Mouse (Mus musculus) liver, embryonic 12.5 days (tissue): ENCODE results near the gene Pdf. TPM values are rescaled to one million over a fixed set of nuclear protein-coding genes. Genes with fewer than 3 reads are reported as not detected.
"Not testable (repeated sequence)": the region's sequence is repeated elsewhere in the genome, so short reads cannot be mapped to it uniquely, and the experiment has no call there.

ENCODE experiments used
- ATAC-seq: fragments of 200-750 bp; cut with Nextera tagmentation; 2 replicates; pipeline ENCODE4 v1.8.0; 2017; ENCODE audit warnings: moderate number of reproducible peaks, mild to moderate bottlenecking, moderate library complexity
- H3K27ac ChIP-seq: fragments of 300-500 bp; sonication (generic); 2 replicates; pipeline ENCODE4 v1.5.1; 2016; ENCODE audit warnings: mild to moderate bottlenecking
- H3K27me3 ChIP-seq: fragments of 300-500 bp; sonication (generic); replicated peaks from 2 replicates; pipeline ENCODE4 v1.6.1; 2016; ENCODE audit warnings: mild to moderate bottlenecking, moderate library complexity
- H3K36me3 ChIP-seq: fragments of 300-500 bp; sonication (generic); 2 replicates; pipeline ENCODE4 v1.6.1; 2016; ENCODE audit warnings: mild to moderate bottlenecking, moderate library complexity
- H3K4me1 ChIP-seq: fragments of 300-500 bp; sonication (generic); 2 replicates; pipeline ENCODE4 v1.6.1; 2016
- H3K4me2 ChIP-seq: fragments of 300-500 bp; sonication (generic); 2 replicates; pipeline ENCODE4 v1.6.1; 2016; ENCODE audit warnings: mild to moderate bottlenecking, moderate library complexity
- H3K4me3 ChIP-seq: fragments of 300-500 bp; sonication (generic); 2 replicates; pipeline ENCODE4 v1.5.1; 2016; ENCODE audit warnings: mild to moderate bottlenecking, moderate library complexity
- H3K9ac ChIP-seq: fragments of 300-500 bp; sonication (generic); 2 replicates; pipeline ENCODE4 v1.6.1; 2016; ENCODE audit warnings: mild to moderate bottlenecking, moderate library complexity
- H3K9me3 ChIP-seq: fragments of 300-500 bp; sonication (generic); replicated peaks from 2 replicates; pipeline ENCODE4 v1.6.1; 2016; ENCODE audit warnings: mild to moderate bottlenecking, moderate library complexity
- WGBS: fragments of 180-500 bp; shearing (Covaris S2); methylation state at CpG from one replicate; pipeline ENCODE4 v1.1.7; 2016; ENCODE audit not compliant: insufficient replicate concordance; 5-methylcytosine and 5-hydroxymethylcytosine counted together
- polyA plus RNA-seq: library from polyadenylated mRNA; unstranded; fragments of >200 nt; fragmentation: Nextera tagmentation; extraction: Ambion mirVana; gene quantifications from 2 replicates; pipeline ENCODE4 v1.2.1, GENCODE M21; 2016

Gene Pdf
- polyA plus RNA-seq, 1 experiment from 2014 or later: 35.4 TPM

DNA sequence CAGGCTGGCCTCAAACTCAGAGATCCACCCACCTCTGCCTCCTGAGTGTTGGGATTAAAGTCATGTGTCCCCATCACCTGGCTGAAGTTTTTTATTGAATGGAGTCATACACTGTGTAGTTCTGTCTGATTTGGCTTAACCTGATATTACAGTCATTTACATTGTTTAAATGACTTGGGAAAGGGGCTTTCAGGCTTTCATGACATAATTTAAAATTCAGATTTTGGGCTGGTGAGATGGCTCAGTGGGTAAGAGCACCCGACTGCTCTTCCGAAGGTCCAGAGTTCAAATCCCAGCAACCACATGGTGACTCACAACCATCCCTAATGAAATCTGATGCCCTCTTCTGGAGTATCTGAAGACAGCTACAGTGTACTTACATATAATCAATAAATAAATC is 14.8 kb downstream of the Pdf start:
- Histone ChIP-seq H3K4me1 (peaks cover 39% of the 10 kb centered on the region), H3K36me3 (peaks cover 21% of the 10 kb centered on the region)
- ATAC-seq, H3K9ac ChIP-seq, H3K27ac ChIP-seq, H3K4me2 ChIP-seq, H3K27me3 ChIP-seq, H3K4me3 ChIP-seq, H3K9me3 ChIP-seq: not testable (repeated sequence)
- WGBS: 85% methylated on average over 2 of the region's 2 CpGs

- peak overlapping the region; percentile 77 for H3K4me2 ChIP-seq
- 0% methylated on average over 40 of the region's 40 CpGs for WGBS
- no peaks in the 10 kb centered on the region for H3K9me3 ChIP-seq
- peaks cover 44% of the 10 kb centered on the region for H3K4me1 ChIP-seq
- H3K4me3 ChIP-seq: peak overlapping the region; percentile 87
- H3K27me3 ChIP-seq: no peaks in the 10 kb centered on the region
- ATAC-seq: no peak
- peaks cover 10% of the 10 kb centered on the region for H3K36me3 ChIP-seq
- peak overlapping the region; percentile 83 for H3K27ac ChIP-seq
- H3K9ac ChIP-seq: peak overlapping the region; percentile 92
These were observed 16.8 kb downstream of the Pdf start for GRCm38 (mm10) chr8:107031577-107032090.

- Histone ChIP-seq H3K4me1 (peaks cover 44% of the 10 kb centered on the region), H3K27me3 (no peaks in the 10 kb centered on the region), H3K4me3 (peak within 1 kb of the TSS; percentile 87), H3K36me3 (0 out of 2 replicates have a peak, but pooled peaks cover 5% of the 10 kb centered on the region), H3K27ac (peak within 1 kb of the TSS; percentile 83), H3K9ac (peak within 1 kb of the TSS; percentile 92), H3K4me2 (peak within 1 kb of the TSS; percentile 77), H3K9me3 (no peaks in the 10 kb centered on the region)
- WGBS: 4% methylated on average over 66 of the region's 66 CpGs
- peak; percentile 95 for ATAC-seq
These were observed 17.5 kb downstream of the Pdf start, which contains the start of gene Vps4a for GRCm38 (mm10) chr8:107030650-107031576. Gene Vps4a, plus strand, starts transcription at chr8:107031222.

DNA sequence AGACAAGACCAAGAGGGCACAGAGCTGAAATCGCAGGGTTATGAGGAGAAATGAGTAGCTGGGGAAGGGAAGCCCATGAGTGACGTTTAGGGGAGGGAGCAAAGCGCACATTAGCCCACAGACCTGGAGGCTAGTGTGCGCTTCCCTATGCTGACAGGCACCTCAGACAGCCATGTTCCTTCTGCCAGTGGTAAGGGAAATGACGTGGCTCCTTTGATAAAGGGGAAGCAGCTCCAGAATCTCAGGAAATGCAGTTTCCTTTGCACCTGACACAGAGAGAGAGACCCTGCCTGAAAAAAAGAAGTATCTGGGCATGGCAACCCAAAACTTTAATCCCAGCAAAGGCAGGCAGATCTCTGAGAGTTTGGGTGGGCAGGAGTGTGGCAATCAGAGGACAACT is 18.4 kb downstream of the Pdf start:
- no peak overlapping the region for H3K4me3 ChIP-seq
- H3K27me3 ChIP-seq: no peaks in the 10 kb centered on the region
- no peak overlapping the region for H3K9ac ChIP-seq
- H3K9me3 ChIP-seq: no peaks in the 10 kb centered on the region
- peak overlapping the region; percentile 77 for H3K4me2 ChIP-seq
- peaks cover 44% of the 10 kb centered on the region for H3K4me1 ChIP-seq
- ATAC-seq: no peak
- WGBS: 53% methylated on average over 5 of the region's 5 CpGs
- peak overlapping the region; percentile 83 for H3K27ac ChIP-seq
- no peaks in the 10 kb centered on the region for H3K36me3 ChIP-seq

DNA sequence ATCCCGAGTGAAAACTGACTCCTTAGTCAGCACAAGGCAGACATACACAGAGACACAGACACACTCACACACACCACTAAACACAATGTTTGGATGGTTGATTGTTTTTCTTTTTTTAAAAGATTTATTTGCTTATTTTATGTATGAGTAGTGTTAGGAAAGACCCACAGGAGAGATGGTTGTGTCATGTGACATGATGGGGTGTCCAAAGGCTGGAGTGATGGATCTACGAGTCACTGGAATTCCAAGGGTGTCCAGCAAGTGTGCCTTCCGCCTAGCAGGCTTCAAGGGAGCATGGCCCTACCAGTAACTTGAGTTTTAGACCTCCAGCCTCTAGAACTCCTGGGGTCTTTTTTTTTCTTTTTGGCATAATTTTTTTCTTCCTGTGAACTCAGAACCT is 19.1 kb downstream of the Pdf start:
- no peak for ATAC-seq
- no peak overlapping the region for H3K4me3 ChIP-seq
- H3K9me3 ChIP-seq: no peaks in the 10 kb centered on the region
- no peak overlapping the region for H3K27ac ChIP-seq
- peaks cover 44% of the 10 kb centered on the region for H3K4me1 ChIP-seq
- 70% methylated on average over 3 of the region's 3 CpGs for WGBS
- H3K4me2 ChIP-seq: no peak overlapping the region
- H3K9ac ChIP-seq: no peak overlapping the region
- H3K27me3 ChIP-seq: no peaks in the 10 kb centered on the region
- no peaks in the 10 kb centered on the region for H3K36me3 ChIP-seq

- H3K9me3 ChIP-seq: no peaks in the 10 kb centered on the region
- 70% methylated on average over 8 of the region's 8 CpGs for WGBS
- ATAC-seq: no peak
These were observed 24.9 kb downstream of the Pdf start for GRCm38 (mm10) chr8:107023479-107023878.

GRCm38 (mm10) chr8:107014915-107015314 is 33.5 kb downstream of the Pdf start:
- WGBS: 76% methylated on average over 1 of the region's 1 CpGs
- ATAC-seq: no peak
- peaks cover 6% of the 10 kb centered on the region; the same call in 1 of the 2 replicates for H3K36me3 ChIP-seq
- H3K9ac ChIP-seq: no peak overlapping the region
- no peak overlapping the region for H3K4me2 ChIP-seq
- no peak overlapping the region for H3K27ac ChIP-seq
- no peaks in the 10 kb centered on the region for H3K9me3 ChIP-seq
- no peaks in the 10 kb centered on the region for H3K27me3 ChIP-seq
- no peaks in the 10 kb centered on the region for H3K4me1 ChIP-seq
- H3K4me3 ChIP-seq: no peak overlapping the region

More at GRCm38 (mm10) chr8:107023479-107023878, 24.9 kb downstream of the Pdf start:
- Histone ChIP-seq H3K36me3 (no peaks in the 10 kb centered on the region), H3K4me2 (no peak overlapping the region), H3K4me3 (no peak overlapping the region), H3K27ac (no peak overlapping the region), H3K27me3 (no peaks in the 10 kb centered on the region), H3K4me1 (peaks cover 4% of the 10 kb centered on the region), H3K9ac (no peak overlapping the region)

DNA sequence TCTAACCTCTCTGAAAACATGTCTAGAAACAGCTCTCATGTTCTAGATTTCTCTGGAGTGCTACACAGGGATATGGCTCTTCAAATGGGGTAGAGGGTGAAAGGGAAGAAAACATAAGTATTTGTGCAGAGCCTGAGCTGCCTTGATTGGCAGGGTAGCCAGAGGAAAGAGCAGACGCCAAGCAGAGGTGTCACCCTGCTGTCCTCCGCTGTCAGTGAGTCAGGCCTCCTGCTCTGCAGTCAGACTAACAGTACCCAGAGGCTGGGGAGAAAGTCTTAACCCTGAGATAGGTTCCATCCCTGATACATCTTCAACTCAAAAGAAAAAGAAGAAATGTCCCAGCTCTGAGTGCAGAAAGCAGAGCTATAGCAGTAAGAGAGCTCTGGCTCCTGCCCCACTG is 35.7 kb downstream of the Pdf start:
- H3K27ac ChIP-seq: no peak overlapping the region
- H3K4me2 ChIP-seq: no peak overlapping the region
- no peak overlapping the region for H3K4me3 ChIP-seq
- H3K4me1 ChIP-seq: no peaks in the 10 kb centered on the region
- H3K36me3 ChIP-seq: peaks cover 9% of the 10 kb centered on the region; the same call in 1 of the 2 replicates
- H3K9ac ChIP-seq: no peak overlapping the region
- no peak for ATAC-seq
- 80% methylated on average over 2 of the region's 2 CpGs for WGBS
- H3K9me3 ChIP-seq: no peaks in the 10 kb centered on the region
- no peaks in the 10 kb centered on the region for H3K27me3 ChIP-seq

DNA sequence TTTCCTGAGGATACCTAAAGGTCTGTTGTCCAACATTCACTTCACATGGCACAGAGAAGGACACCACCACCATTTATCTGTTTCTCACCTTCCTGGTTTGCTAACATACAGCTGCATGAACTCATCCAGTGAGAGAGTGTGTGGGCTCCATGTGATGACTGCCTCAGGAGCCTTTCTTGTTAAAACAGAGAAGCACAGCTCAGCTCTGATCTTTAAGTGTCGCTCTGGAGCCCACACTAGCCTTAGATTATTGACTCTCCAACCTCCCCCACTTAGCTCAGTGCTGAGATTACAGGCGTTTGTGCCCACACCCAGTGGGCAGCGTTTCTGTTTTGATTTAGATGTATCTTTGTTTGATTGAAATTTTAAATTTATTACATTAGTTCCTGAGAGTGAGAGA is 40.6 kb downstream of the Pdf start:
- no peak for ATAC-seq
- Histone ChIP-seq H3K4me1 (no peaks in the 10 kb centered on the region), H3K4me2 (no peak overlapping the region), H3K36me3 (peaks cover 9% of the 10 kb centered on the region; the same call in 1 of the 2 replicates), H3K27ac (no peak overlapping the region), H3K9me3 (no peaks in the 10 kb centered on the region), H3K27me3 (no peaks in the 10 kb centered on the region), H3K9ac (no peak overlapping the region), H3K4me3 (no peak overlapping the region)
- WGBS: 63% methylated on average over 3 of the region's 3 CpGs

GRCm38 (mm10) chr8:107002532-107002931 is 45.9 kb downstream of the Pdf start:
- H3K4me1 ChIP-seq: peaks cover 6% of the 10 kb centered on the region
- H3K27me3 ChIP-seq: no peaks in the 10 kb centered on the region
- no peak overlapping the region for H3K4me3 ChIP-seq
- peak; percentile 47; the same call in 1 of the 2 replicates for ATAC-seq
- no peaks in the 10 kb centered on the region for H3K9me3 ChIP-seq
- H3K36me3 ChIP-seq: no peaks in the 10 kb centered on the region
- H3K9ac ChIP-seq: no peak overlapping the region
- H3K27ac ChIP-seq: no peak overlapping the region
- WGBS: 33% methylated on average over 5 of the region's 5 CpGs
- H3K4me2 ChIP-seq: no peak overlapping the region

DNA sequence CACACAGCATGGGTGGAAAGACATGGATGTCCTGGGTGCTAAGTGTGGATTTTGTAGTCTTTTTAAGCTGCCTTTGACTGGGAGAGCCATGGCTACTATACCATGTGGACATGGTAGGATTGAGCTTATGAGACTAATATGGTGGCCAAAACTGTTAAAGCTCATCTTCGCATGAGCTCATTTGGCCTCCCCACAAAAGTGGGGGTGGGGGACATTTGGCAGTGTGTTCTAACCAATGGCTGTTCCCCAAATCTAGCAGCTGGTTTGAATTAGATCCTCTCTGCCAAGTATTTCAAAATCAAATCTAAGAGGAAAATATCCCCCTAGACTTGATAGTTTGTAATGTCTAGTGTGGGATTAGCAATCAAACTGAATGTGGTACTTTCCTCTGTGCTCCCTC is 49.3 kb downstream of the Pdf start:
- Histone ChIP-seq H3K27ac (no peak overlapping the region), H3K9ac (no peak overlapping the region), H3K4me2 (no peak overlapping the region), H3K36me3 (0 out of 2 replicates have a peak, but pooled peaks cover 4% of the 10 kb centered on the region), H3K9me3 (no peaks in the 10 kb centered on the region), H3K4me1 (peaks cover 6% of the 10 kb centered on the region), H3K4me3 (no peak overlapping the region), H3K27me3 (no peaks in the 10 kb centered on the region)
- WGBS: 83% methylated on average over 1 of the region's 1 CpGs
- ATAC-seq: no peak

DNA sequence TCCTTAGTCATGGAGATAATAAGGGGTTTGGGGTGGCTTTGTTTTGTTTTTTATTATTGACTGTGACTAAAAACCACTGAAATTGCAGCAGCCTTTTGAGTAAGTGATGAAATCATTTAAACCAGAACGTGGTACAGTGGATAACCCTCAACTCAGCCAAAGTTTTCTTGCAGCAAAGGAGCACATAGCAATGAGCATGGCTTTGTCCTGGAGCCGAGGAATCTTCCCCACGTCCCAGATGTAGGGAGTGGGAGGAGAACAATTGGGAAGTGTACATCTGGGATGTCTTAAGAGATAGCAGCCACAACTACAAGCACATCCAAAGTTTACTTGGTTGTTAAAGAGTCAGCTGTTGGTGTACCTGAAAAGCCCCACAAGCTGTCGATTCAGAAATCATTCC is 51.0 kb downstream of the Pdf start:
- ATAC-seq: no peak
- Histone ChIP-seq H3K4me2 (no peak overlapping the region), H3K4me1 (peaks cover 6% of the 10 kb centered on the region), H3K27me3 (no peaks in the 10 kb centered on the region), H3K4me3 (no peak overlapping the region), H3K9ac (no peak overlapping the region), H3K9me3 (no peaks in the 10 kb centered on the region), H3K36me3 (0 out of 2 replicates have a peak, but pooled peaks cover 4% of the 10 kb centered on the region), H3K27ac (no peak overlapping the region)
- 71% methylated on average over 4 of the region's 4 CpGs for WGBS
